Mouse (Mus musculus) erythroblast, embryonic 14.5 days (primary cell): ENCODE measurements around the gene Nin.

Source experiments
- GATA1 ChIP-seq: IDR thresholded peaks from 2 replicates; pipeline ENCODE4 v1.6.1; 2012; ENCODE audit warnings: low read length, inconsistent platforms, mixed read lengths
- TAL1 ChIP-seq: IDR thresholded peaks from 3 replicates; pipeline ENCODE4 v1.6.1; 2012; ENCODE audit warnings: low read length, inconsistent platforms, mixed read lengths

DNA sequence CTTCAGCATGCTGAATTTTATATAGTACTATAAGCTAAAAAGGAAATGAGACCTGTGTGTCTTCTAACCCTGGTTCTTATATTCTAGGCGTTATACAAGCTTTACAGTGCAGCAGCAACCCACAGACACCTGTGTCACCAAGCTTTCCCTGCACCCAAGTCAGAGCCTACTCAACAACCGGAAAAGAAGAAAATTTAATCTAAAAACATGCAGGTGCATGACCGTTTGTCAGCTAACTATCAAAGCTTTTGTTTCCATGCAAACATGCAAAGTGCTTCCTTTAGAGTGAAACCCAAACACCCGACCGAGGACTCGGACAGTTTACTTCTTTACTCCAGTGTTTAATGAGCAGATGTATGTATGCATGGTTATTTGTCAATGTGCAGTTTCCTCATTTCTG, 150.4 kb downstream of the Nin start:
- TF ChIP-seq GATA1 (no peak), TAL1 (no peak)
